Mouse (Mus musculus) regulatory T cell (primary cell): ENCODE results near the gene Frat1.

Source experiments
- in situ Hi-C: fragments of 300-600 bp; cut with MboI, MseI; formaldehyde crosslinking; loops from one replicate; pipeline ENCODE4 v1.15.1; 2025; ENCODE audit warnings: high pct_unique_total_duplicates

Gene Frat1

GRCm38 (mm10) chr19:41841105-41841750, 11.5 kb downstream of the Frat1 start:
- in situ Hi-C loops, result loop anchor here (10.0 kb wide), 1 partner anchor 1684 kb away; the partner anchor contains the start of gene Got1

- in situ Hi-C loops, result loop anchor here (10.0 kb wide), 1 partner anchor 1683 kb away; the partner anchor contains the start of gene Got1
Observed at GRCm38 (mm10) chr19:41842196-41842595, 12.4 kb downstream of the Frat1 start.

- in situ Hi-C loops, result loop anchor here (10.0 kb wide), 1 partner anchor 1682 kb away; the partner anchor contains the start of gene Got1
Observed at GRCm38 (mm10) chr19:41842706-41843105, 12.9 kb downstream of the Frat1 start.

GRCm38 (mm10) chr19:41844345-41844744, 14.6 kb downstream of the Frat1 start:
- in situ Hi-C loops, result loop anchor here (10.0 kb wide), 1 partner anchor 1680 kb away; the partner anchor contains the start of gene Got1

- in situ Hi-C loops, result loop anchor here (5.0 to 10.0 kb wide), 2 partner anchors 46 to 1678 kb away; partner anchors contain the start of gene Got1
Observed at GRCm38 (mm10) chr19:41846366-41847090, 16.8 kb downstream of the Frat1 start.

- in situ Hi-C loops, result loop anchor here (5.0 to 10.0 kb wide), 2 partner anchors 45 to 1678 kb away; partner anchors contain the start of gene Got1
Observed at GRCm38 (mm10) chr19:41847091-41847581, 17.4 kb downstream of the Frat1 start.

GRCm38 (mm10) chr19:41847614-41847991, 17.8 kb downstream of the Frat1 start:
- in situ Hi-C loops, result loop anchor here (5.0 to 10.0 kb wide), 2 partner anchors 45 to 1677 kb away; partner anchors contain the start of gene Got1

GRCm38 (mm10) chr19:41847992-41848851, 18.5 kb downstream of the Frat1 start, which contains the start of gene Frat2:
Gene Frat2, minus strand, starts transcription at chr19:41848132.
- in situ Hi-C loops, result loop anchor here (5.0 to 10.0 kb wide), 2 partner anchors 44 to 1677 kb away; partner anchors contain the start of gene Got1

- in situ Hi-C loops, result no loop called here
Observed at GRCm38 (mm10) chr19:41850021-41850718, 20.4 kb downstream of the Frat1 start.

- in situ Hi-C loops, result no loop called here
Observed at GRCm38 (mm10) chr19:41850719-41851543, 21.2 kb downstream of the Frat1 start.

GRCm38 (mm10) chr19:41852423-41852822, 22.7 kb downstream of the Frat1 start:
- in situ Hi-C loops, result no loop called here

- in situ Hi-C loops, result no loop called here
Observed at GRCm38 (mm10) chr19:41857086-41857762, 27.5 kb downstream of the Frat1 start.

GRCm38 (mm10) chr19:41857816-41858310, 28.1 kb downstream of the Frat1 start:
- in situ Hi-C loops, result no loop called here

GRCm38 (mm10) chr19:41866707-41867106, 36.9 kb downstream of the Frat1 start:
- in situ Hi-C loops, result loop anchor here (5.0 kb wide), 1 partner anchor 99 kb away; no protein-coding TSS in a partner anchor

- in situ Hi-C loops, result loop anchor here (5.0 kb wide), 1 partner anchor 102 kb away; no protein-coding TSS in a partner anchor
Observed at GRCm38 (mm10) chr19:41869296-41869695, 39.5 kb downstream of the Frat1 start.

- in situ Hi-C loops, result loop anchor here (5.0 kb wide), 1 partner anchor 103 kb away; no protein-coding TSS in a partner anchor
Observed at GRCm38 (mm10) chr19:41869946-41870345, 40.2 kb downstream of the Frat1 start.

GRCm38 (mm10) chr19:41872285-41872684, 42.5 kb downstream of the Frat1 start:
- in situ Hi-C loops, result no loop called here

- in situ Hi-C loops, result no loop called here
Observed at GRCm38 (mm10) chr19:41874356-41874755, 44.6 kb downstream of the Frat1 start.

- in situ Hi-C loops, result no loop called here
Observed at GRCm38 (mm10) chr19:41881842-41882241, 52.1 kb downstream of the Frat1 start.
